Mouse (Mus musculus): ENCODE measurements around the gene Stard8.

GRCm38 (mm10) chrX:99016987-99017386, 13.9 kb downstream of the Stard8 start:
- TF ChIP-seq CTCF (IDR thresholded peaks at IDR 0.05; ENCODE audit: borderline replicate concordance, extremely low read depth, insufficient read depth, insufficient read length): no peak
- no peak for TF ChIP-seq POLR2A (IDR thresholded peaks at IDR 0.05; ENCODE audit: borderline replicate concordance, extremely low read depth, insufficient read depth, insufficient read length, poor library complexity, severe bottlenecking)
